Mouse (Mus musculus) kidney, adult 8-10 months (tissue): Measurements from ENCODE around the gene Srgap2.
"Not testable (repeated sequence)": the region's sequence is repeated elsewhere in the genome, so short reads cannot be mapped to it uniquely, and the experiment has no call there.

ENCODE experiments used
- DNase-seq, 2 experiments: peaks; one replicate each; pipeline ENCODE4 v3.0.0; 2022

The Srgap2 gene

GRCm38 (mm10) chr1:131527281-131528080 lies at the start of gene Srgap2, which contains the start of gene Fam72a:
TSS of gene Srgap2 (minus strand) at chr1:131527352.
TSS of gene Fam72a (plus strand) at chr1:131527903.
- DNase-seq = peak; percentile 99 to 100

GRCm38 (mm10) chr1:131573721-131574120 lies 46.6 kb upstream of the Srgap2 start:
- DNase-seq = no peak

- no peak for DNase-seq
Observed at GRCm38 (mm10) chr1:131570391-131570790, 43.2 kb upstream of the Srgap2 start.

GRCm38 (mm10) chr1:131569721-131570120 lies 42.6 kb upstream of the Srgap2 start:
- no peak for DNase-seq

GRCm38 (mm10) chr1:131566056-131566455 lies 38.9 kb upstream of the Srgap2 start:
- DNase-seq = not testable (repeated sequence)

- no peak for DNase-seq
Observed at GRCm38 (mm10) chr1:131562081-131562480, 34.9 kb upstream of the Srgap2 start.

- no peak for DNase-seq
Observed at GRCm38 (mm10) chr1:131560500-131560899, 33.3 kb upstream of the Srgap2 start.

GRCm38 (mm10) chr1:131555042-131555812 lies 28.1 kb upstream of the Srgap2 start:
- DNase-seq = peak; percentile 62 to 82

- no peak for DNase-seq
Observed at GRCm38 (mm10) chr1:131553428-131553827, 26.3 kb upstream of the Srgap2 start.

GRCm38 (mm10) chr1:131551956-131552355 lies 24.8 kb upstream of the Srgap2 start:
- DNase-seq = no peak

GRCm38 (mm10) chr1:131548494-131549365 lies 21.6 kb upstream of the Srgap2 start:
- peak in 1 of 2 experiments; percentile 14 for DNase-seq

- DNase-seq = no peak
Observed at GRCm38 (mm10) chr1:131546798-131547690, 19.9 kb upstream of the Srgap2 start.

GRCm38 (mm10) chr1:131543886-131544565 lies 16.9 kb upstream of the Srgap2 start:
- DNase-seq = no peak

GRCm38 (mm10) chr1:131541903-131542302 lies 14.8 kb upstream of the Srgap2 start:
- DNase-seq = no peak

GRCm38 (mm10) chr1:131541431-131541830 lies 14.3 kb upstream of the Srgap2 start:
- DNase-seq = no peak

GRCm38 (mm10) chr1:131540795-131541194 lies 13.6 kb upstream of the Srgap2 start:
- no peak for DNase-seq

- DNase-seq = no peak
Observed at GRCm38 (mm10) chr1:131539771-131540170, 12.6 kb upstream of the Srgap2 start.

GRCm38 (mm10) chr1:131528561-131529166 lies 1.5 kb upstream of the Srgap2 start:
- DNase-seq = no peak

GRCm38 (mm10) chr1:131528081-131528507 lies 942 bp upstream of the Srgap2 start:
- peak; percentile 44 to 66 for DNase-seq
